Mouse (Mus musculus) forebrain, embryonic 12.5 days (tissue): ENCODE results near the gene Slc37a1. TPM values are rescaled to one million over a fixed set of nuclear protein-coding genes. Genes with fewer than 3 reads are reported as not detected.

Experiments used
- ATAC-seq: fragments of 200-750 bp; cut with Nextera tagmentation; 2 replicates; pipeline ENCODE4 v1.8.0; 2017; ENCODE audit warnings: moderate TSS enrichment; ENCODE audit not compliant: low FRiP score
- H3K27ac ChIP-seq: fragments of 300-500 bp; sonication (generic); 2 replicates; pipeline ENCODE4 v1.5.1; 2016; ENCODE audit warnings: mild to moderate bottlenecking
- H3K27me3 ChIP-seq: fragments of 300-500 bp; sonication (generic); 2 replicates; pipeline ENCODE4 v1.6.1; 2016; ENCODE audit warnings: mild to moderate bottlenecking
- H3K36me3 ChIP-seq: fragments of 300-500 bp; sonication (generic); replicated peaks from 2 replicates; pipeline ENCODE4 v1.6.1; 2016; ENCODE audit warnings: mild to moderate bottlenecking
- H3K4me1 ChIP-seq: fragments of 300-500 bp; sonication (generic); 2 replicates; pipeline ENCODE4 v1.6.1; 2016
- H3K4me2 ChIP-seq: fragments of 300-500 bp; sonication (generic); 2 replicates; pipeline ENCODE4 v1.6.1; 2016; ENCODE audit warnings: mild to moderate bottlenecking, moderate library complexity
- H3K4me3 ChIP-seq: fragments of 300-500 bp; sonication (generic); replicated peaks from 2 replicates; pipeline ENCODE4 v1.5.1; 2016; ENCODE audit warnings: mild to moderate bottlenecking
- H3K9ac ChIP-seq: fragments of 300-500 bp; sonication (generic); 2 replicates; pipeline ENCODE4 v1.6.1; 2016; ENCODE audit warnings: mild to moderate bottlenecking
- H3K9me3 ChIP-seq: fragments of 300-500 bp; sonication (generic); 2 replicates; pipeline ENCODE4 v1.6.1; 2016
- WGBS: fragments of 180-500 bp; shearing (Covaris S2); methylation state at CpG from one replicate; pipeline ENCODE4 v1.1.7; 2016; 5-methylcytosine and 5-hydroxymethylcytosine counted together
- polyA plus RNA-seq: library from polyadenylated mRNA; unstranded; fragments of >200 nt; fragmentation: Nextera tagmentation; extraction: Ambion mirVana; gene quantifications from 2 replicates; pipeline ENCODE4 v1.2.1, GENCODE M21; 2016

Gene Slc37a1
- polyA plus RNA-seq, 1 experiment from 2014 or later = 9.4 TPM

GRCm38 (mm10) chr17:31281830-31282686, 4.5 kb upstream of the Slc37a1 start:
- ATAC-seq = no peak
- Histone ChIP-seq H3K9ac (no peak overlapping the region), H3K27ac (0 out of 2 replicates have a peak overlapping the region, but pooled peaks have one; percentile 25), H3K4me2 (peak overlapping the region; percentile 21; the same call in 1 of the 2 replicates), H3K36me3 (no peaks in the 10 kb centered on the region), H3K4me3 (no peak overlapping the region), H3K27me3 (no peaks in the 10 kb centered on the region; the same call in 1 of the 2 replicates), H3K4me1 (peaks cover 21% of the 10 kb centered on the region), H3K9me3 (no peaks in the 10 kb centered on the region)
- WGBS = 40% methylated on average over 19 of the region's 19 CpGs

DNA sequence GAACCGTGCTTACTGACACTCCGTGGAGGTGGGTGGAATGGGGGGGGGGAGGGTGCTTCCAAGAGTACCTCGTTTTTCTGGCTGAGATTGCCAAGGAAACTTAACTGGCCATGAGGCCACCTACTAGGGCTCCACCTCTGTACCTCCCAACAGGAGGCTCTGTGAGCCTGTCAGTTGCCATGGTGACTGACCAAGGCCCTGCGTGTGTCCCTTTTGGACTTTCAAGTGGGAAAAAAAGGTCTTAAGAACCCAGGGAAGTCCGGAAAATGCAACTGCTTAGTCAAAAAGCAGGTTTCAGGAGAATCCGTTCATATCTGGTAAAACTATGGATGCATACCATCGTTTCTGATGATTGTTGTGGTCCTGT, 3.9 kb upstream of the Slc37a1 start:
- Histone ChIP-seq H3K9me3 (no peaks in the 10 kb centered on the region), H3K27me3 (no peaks in the 10 kb centered on the region; the same call in 1 of the 2 replicates), H3K27ac (0 out of 2 replicates have a peak overlapping the region, but pooled peaks have one; percentile 25), H3K9ac (no peak overlapping the region), H3K4me2 (peak overlapping the region; percentile 21; the same call in 1 of the 2 replicates), H3K4me1 (peaks cover 15% of the 10 kb centered on the region), H3K4me3 (no peak overlapping the region), H3K36me3 (no peaks in the 10 kb centered on the region)
- WGBS = 6% methylated on average over 7 of the region's 7 CpGs
- no peak for ATAC-seq

GRCm38 (mm10) chr17:31285867-31286266, 725 bp upstream of the Slc37a1 start:
- Histone ChIP-seq H3K4me3 (no peak overlapping the region), H3K27me3 (no peaks in the 10 kb centered on the region; the same call in 1 of the 2 replicates), H3K27ac (no peak overlapping the region), H3K4me2 (no peak overlapping the region), H3K9ac (no peak overlapping the region), H3K36me3 (no peaks in the 10 kb centered on the region), H3K4me1 (peaks cover 16% of the 10 kb centered on the region), H3K9me3 (no peaks in the 10 kb centered on the region)
- 83% methylated on average over 2 of the region's 2 CpGs for WGBS
- ATAC-seq = no peak

GRCm38 (mm10) chr17:31287216-31287615, 624 bp downstream of the Slc37a1 start:
- H3K27ac ChIP-seq = no peak overlapping the region
- H3K9ac ChIP-seq = no peak overlapping the region
- no peaks in the 10 kb centered on the region; the same call in 1 of the 2 replicates for H3K27me3 ChIP-seq
- H3K4me1 ChIP-seq = peaks cover 13% of the 10 kb centered on the region
- H3K4me2 ChIP-seq = no peak overlapping the region
- no peaks in the 10 kb centered on the region for H3K36me3 ChIP-seq
- no peak overlapping the region for H3K4me3 ChIP-seq
- no peak for ATAC-seq
- 90% methylated on average over 3 of the region's 3 CpGs for WGBS
- H3K9me3 ChIP-seq = no peaks in the 10 kb centered on the region

- Histone ChIP-seq H3K4me2 (no peak overlapping the region), H3K4me3 (no peak overlapping the region), H3K9me3 (no peaks in the 10 kb centered on the region), H3K36me3 (no peaks in the 10 kb centered on the region), H3K27me3 (no peaks in the 10 kb centered on the region; the same call in 1 of the 2 replicates), H3K4me1 (peaks cover 3% of the 10 kb centered on the region; the same call in 1 of the 2 replicates), H3K9ac (no peak overlapping the region), H3K27ac (no peak overlapping the region)
- no peak for ATAC-seq
- WGBS = 67% methylated on average over 7 of the region's 7 CpGs
These were observed 2.6 kb downstream of the Slc37a1 start for GRCm38 (mm10) chr17:31288999-31289726.

DNA sequence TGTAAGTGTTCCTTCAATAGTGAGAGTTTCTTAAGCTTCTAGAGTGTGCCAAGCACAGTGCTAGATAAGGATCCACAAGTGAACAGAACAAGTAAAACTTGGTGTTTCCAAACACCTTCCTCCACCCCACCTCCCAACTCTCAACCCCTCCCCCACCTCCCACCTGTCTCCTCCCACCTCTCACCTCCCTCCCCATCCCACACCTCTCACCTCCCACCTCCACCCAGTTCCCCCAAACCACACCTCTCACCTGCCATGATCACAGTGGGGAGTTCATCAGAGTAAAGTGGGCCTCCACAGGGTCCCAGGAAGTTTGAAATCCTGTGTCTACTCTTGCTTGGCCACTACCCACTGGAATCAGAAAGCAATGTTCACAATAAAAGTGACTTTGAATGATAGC, 3.7 kb downstream of the Slc37a1 start:
- Histone ChIP-seq H3K36me3 (no peaks in the 10 kb centered on the region), H3K9ac (no peak overlapping the region), H3K4me1 (peaks cover 5% of the 10 kb centered on the region), H3K4me3 (no peak overlapping the region), H3K27ac (no peak overlapping the region), H3K9me3 (no peaks in the 10 kb centered on the region), H3K27me3 (peaks cover 6% of the 10 kb centered on the region; the same call in 1 of the 2 replicates), H3K4me2 (no peak overlapping the region)
- no peak for ATAC-seq

DNA sequence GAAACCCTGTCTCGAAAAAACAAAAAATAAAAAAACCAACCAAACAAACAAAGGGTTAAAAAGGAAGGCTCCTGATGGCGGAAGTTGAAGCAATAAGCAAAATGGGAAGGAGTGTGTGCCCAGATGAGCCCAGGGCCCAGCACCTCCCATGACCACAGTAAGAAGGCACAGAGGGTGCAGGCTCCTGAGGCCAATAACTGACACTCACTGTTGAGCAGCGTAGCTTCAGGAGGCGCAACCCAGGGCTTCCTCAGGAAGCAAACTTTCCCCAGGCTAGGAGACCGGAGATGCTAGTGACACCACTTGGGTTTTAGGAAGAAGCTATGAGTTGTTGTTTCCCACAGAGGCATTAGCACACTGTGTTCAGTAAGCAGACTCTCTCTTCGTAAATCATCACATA, 4.3 kb downstream of the Slc37a1 start:
- WGBS = 75% methylated on average over 6 of the region's 6 CpGs
- H3K36me3 ChIP-seq = no peaks in the 10 kb centered on the region
- H3K27ac ChIP-seq = no peak overlapping the region
- no peak overlapping the region for H3K4me3 ChIP-seq
- peaks cover 10% of the 10 kb centered on the region for H3K4me1 ChIP-seq
- H3K4me2 ChIP-seq = no peak overlapping the region
- H3K9me3 ChIP-seq = no peaks in the 10 kb centered on the region
- H3K27me3 ChIP-seq = peaks cover 12% of the 10 kb centered on the region; the same call in 1 of the 2 replicates
- ATAC-seq = no peak
- H3K9ac ChIP-seq = no peak overlapping the region

DNA sequence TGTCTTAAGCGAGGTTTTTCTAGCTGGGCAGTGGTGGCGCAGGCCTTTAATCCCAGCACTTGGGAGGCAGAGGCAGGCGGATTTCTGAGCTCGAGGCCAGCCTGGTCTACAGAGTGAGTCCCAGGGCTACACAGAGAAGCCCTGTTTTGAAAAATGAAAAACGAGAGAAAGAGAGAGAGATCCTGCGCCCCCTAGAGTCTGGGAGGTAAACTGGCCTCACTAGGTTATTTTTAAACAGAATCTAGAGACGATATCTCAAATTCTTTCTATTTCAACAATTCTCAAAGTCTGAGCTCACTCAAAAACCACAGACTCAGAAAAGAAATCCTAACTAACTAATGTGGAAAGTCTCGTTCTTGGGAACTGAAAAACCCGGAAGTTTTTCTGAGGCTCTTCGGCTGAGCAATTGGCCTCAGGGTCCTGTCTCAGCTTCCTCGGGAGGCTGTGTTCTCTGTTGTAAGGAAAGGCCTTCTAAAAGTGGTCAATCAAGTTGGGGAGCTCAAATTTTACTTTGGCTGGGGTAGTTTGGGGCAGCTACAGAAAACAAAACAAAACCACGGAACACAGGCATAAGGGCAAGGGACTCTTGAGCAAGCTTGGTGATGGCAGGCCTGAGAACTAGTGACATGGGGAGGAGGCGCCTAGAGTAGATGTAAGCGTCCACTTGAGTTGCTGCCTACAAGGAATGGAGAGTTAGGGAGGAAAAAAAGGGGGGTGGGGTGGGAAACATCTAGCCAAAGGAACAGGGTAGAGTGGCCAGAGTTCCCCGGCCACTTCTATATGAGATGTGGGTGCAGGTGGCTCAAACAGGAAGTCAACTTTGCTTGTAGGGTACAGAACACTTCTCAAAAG, 8.0 kb downstream of the Slc37a1 start:
- peaks cover 23% of the 10 kb centered on the region; the same call in 1 of the 2 replicates for H3K27me3 ChIP-seq
- H3K4me2 ChIP-seq = peak overlapping the region; percentile 87
- H3K36me3 ChIP-seq = no peaks in the 10 kb centered on the region
- H3K4me3 ChIP-seq = no peak overlapping the region
- H3K27ac ChIP-seq = no peak overlapping the region
- H3K9me3 ChIP-seq = no peaks in the 10 kb centered on the region
- H3K9ac ChIP-seq = no peak overlapping the region
- no peak for ATAC-seq
- peaks cover 25% of the 10 kb centered on the region for H3K4me1 ChIP-seq
- 86% methylated on average over 15 of the region's 15 CpGs for WGBS

- H3K27ac ChIP-seq = peak overlapping the region; percentile 70; the same call in 1 of the 2 replicates
These were observed 8.8 kb downstream of the Slc37a1 start for GRCm38 (mm10) chr17:31295215-31295891.

GRCm38 (mm10) chr17:31295892-31296781, 9.5 kb downstream of the Slc37a1 start:
- H3K4me1 ChIP-seq = peaks cover 25% of the 10 kb centered on the region
- peak overlapping the region; percentile 70 for H3K27ac ChIP-seq
- H3K4me3 ChIP-seq = peak overlapping the region; percentile 58
- no peaks in the 10 kb centered on the region for H3K9me3 ChIP-seq
- H3K27me3 ChIP-seq = peaks cover 23% of the 10 kb centered on the region; the same call in 1 of the 2 replicates
- H3K4me2 ChIP-seq = peak overlapping the region; percentile 87
- no peaks in the 10 kb centered on the region for H3K36me3 ChIP-seq
- WGBS = under 1% methylated on average over 68 of the region's 68 CpGs
- ATAC-seq = peak; percentile 83
- H3K9ac ChIP-seq = peak overlapping the region; percentile 66

More at GRCm38 (mm10) chr17:31295215-31295891, 8.8 kb downstream of the Slc37a1 start:
- Histone ChIP-seq H3K9me3 (no peaks in the 10 kb centered on the region), H3K27me3 (peaks cover 23% of the 10 kb centered on the region; the same call in 1 of the 2 replicates), H3K9ac (peak overlapping the region; percentile 66), H3K4me2 (peak overlapping the region; percentile 87), H3K36me3 (no peaks in the 10 kb centered on the region), H3K4me3 (peak overlapping the region; percentile 58), H3K4me1 (peaks cover 25% of the 10 kb centered on the region)
- WGBS = 23% methylated on average over 25 of the region's 25 CpGs
- 0 out of 2 replicates have a peak, but pooled peaks have one; percentile 18 for ATAC-seq
